Mouse (Mus musculus) CD4-positive, CD25-positive, alpha-beta regulatory T cell, adult 9 weeks (primary cell): ENCODE data around the gene Ninj1. TPM values are rescaled to one million over a fixed set of nuclear protein-coding genes. Genes with fewer than 3 reads are reported as not detected.

Source experiments
- polyA plus RNA-seq: library from polyadenylated mRNA; unstranded; fragments of 100-300 nt; shearing (Covaris generic); gene quantifications from one replicate; pipeline ENCODE4 v1.2.1, GENCODE M21; 2017

Ninj1 gene
- 28.2 TPM for polyA plus RNA-seq

GRCm38 (mm10) chr13:49187288-49188218 lies at the start of gene Ninj1:
Gene Ninj1, plus strand, starts transcription at chr13:49187485.

GRCm38 (mm10) chr13:49147858-49148226 lies 39.4 kb upstream of the Ninj1 start, which contains the start of gene Wnk2:
Gene Wnk2, minus strand, starts transcription at chr13:49148014.

DNA sequence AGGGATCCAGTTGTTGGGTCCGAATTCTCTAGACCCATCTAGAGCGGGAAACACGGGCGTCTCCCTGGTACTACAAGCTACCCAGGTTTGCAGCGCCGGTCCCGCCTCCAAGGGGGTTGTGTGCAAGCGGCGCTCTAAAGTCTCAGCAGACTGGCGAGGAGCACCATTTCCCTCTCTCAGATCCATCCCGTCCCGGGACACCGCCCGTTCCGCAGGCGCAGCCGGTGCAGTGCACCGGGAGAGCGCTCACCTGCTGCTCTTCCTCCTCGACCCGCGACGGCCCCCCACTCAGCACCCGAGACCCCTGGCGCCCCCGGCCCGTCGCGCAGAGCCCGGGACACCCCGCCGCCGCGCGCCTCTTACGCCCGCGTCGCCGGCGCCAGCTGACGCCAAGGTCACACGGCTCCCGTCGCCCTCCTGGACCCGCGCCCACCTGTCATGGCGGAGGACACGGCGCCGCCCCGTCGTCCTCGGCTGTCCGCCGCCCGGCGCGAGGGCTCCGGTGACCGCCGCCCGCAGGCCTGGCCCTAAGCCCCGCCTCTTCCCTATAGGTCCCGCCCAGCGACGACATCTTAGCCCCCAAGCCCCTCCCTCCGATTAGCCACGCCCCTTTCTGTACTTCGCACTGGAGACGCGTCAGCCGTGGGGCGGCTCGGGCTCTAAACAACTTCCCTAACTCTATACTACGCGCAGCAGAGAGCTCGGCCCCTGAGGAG lies 28.4 kb downstream of the Ninj1 start, which contains the start of gene Card19:
Gene Card19 (minus strand): TSS at position 534 of the 716 bp plus-strand sequence.

Other genes starting within 250 kb of the Ninj1 start
- 15.0 TPM for gene Fam120a, start 219.5 kb upstream of the Ninj1 start, polyA plus RNA-seq
- gene Wnk2, start 39.5 kb upstream of the Ninj1 start, polyA plus RNA-seq = not detected
- 47.5 TPM for gene Card19, start 28.6 kb downstream of the Ninj1 start, polyA plus RNA-seq
- 53.7 TPM for gene Susd3, start 61.2 kb downstream of the Ninj1 start, polyA plus RNA-seq
- gene Fgd3, start 132.8 kb downstream of the Ninj1 start, polyA plus RNA-seq = 21.2 TPM
- gene Bicd2, start 154.1 kb downstream of the Ninj1 start, polyA plus RNA-seq = 8.9 TPM
- 13.2 TPM for gene Ippk, start 233.8 kb downstream of the Ninj1 start, polyA plus RNA-seq